Mouse (Mus musculus): Measurements from ENCODE around the gene Ccp110. TPM values are rescaled to one million over a fixed set of nuclear protein-coding genes. Genes with fewer than 3 reads are reported as not detected.

Gene Ccp110
- polyA plus RNA-seq, 1 experiment, result 1.2 TPM

DNA sequence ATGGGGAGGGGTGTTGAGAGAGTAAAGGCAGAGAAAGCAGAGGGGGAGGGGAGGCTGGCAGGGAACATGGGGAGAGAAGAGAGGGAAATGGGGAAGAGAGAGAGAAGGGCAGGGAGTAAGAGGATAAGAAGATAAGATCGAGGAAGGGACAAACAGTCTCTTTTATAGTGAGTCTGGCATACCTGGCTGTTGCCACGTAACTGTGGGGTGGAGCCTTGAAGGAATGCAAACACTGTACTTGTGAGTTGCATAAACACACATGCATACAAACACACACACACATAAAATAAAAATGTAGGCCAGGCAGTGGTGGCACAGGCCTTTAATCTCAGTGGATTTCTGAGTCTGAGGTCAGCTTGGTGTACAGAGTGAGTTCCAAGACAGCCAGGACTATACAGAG, 5.1 kb upstream of the Ccp110 start:
- TF ChIP-seq GATA1 (IDR thresholded peaks at IDR 0.05; ENCODE audit: low read length), result no peak

DNA sequence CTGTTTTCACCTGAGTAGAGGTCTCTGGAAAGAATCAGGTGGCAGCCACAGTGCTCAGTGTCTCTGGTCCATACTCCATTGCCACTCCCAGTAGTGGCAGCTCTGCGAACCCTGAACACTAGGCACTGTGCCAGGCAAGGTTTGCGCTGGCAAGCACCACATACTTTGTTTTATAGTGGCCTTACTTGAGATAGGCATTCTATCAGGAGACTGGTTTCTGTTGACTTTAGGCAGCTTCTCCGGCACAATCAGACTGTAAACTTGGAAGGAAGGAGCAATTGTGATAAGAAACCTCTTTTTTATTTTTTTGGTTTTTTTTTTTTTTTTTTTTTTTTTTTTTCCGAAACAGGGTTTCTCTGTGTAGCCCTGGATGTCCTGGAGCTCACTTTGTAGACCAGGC, 4.3 kb upstream of the Ccp110 start:
- TF ChIP-seq GATA1 (IDR thresholded peaks at IDR 0.05; ENCODE audit: low read length), result no peak

DNA sequence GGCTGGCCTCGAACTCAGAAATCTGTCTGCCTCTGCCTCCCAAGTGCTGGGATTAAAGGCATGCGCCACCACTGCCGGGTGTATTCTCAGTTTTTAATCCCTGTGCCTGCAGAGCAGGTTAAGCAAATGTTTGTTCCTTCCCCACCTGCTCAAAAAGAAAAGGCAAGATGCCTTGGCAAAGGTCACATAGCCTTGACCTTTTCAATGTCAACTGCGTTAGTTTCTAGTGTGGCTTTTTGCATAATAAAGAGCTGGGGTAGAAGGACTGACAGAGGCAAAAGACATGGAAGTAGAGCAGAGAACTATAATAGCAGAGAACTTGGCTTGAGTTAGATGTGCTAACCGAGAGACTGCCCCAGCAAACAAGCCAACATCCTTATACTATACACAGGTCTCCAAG, 1.6 kb upstream of the Ccp110 start:
- no peak for TF ChIP-seq GATA1 (IDR thresholded peaks at IDR 0.05; ENCODE audit: low read length)

DNA sequence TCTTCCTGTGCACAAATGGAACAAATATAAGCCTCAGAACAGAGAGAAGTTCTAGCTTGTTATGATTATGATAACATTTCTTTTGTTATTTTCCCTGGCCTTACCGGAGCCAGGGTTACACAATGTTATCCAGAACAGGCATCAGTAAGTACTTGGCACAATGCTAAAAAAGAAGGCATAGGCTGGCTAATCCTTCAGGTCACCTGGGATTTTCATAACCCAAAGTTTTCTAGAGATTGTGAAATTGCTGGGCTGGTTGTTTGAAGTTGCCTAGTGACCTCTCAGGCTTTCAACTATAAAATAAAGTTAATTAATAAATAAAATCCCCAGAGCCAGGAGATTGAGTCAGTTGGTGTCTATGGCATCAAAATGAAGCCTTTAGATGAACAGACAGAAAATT, 2.5 kb downstream of the Ccp110 start:
- no peak for TF ChIP-seq GATA1 (IDR thresholded peaks at IDR 0.05; ENCODE audit: low read length)

DNA sequence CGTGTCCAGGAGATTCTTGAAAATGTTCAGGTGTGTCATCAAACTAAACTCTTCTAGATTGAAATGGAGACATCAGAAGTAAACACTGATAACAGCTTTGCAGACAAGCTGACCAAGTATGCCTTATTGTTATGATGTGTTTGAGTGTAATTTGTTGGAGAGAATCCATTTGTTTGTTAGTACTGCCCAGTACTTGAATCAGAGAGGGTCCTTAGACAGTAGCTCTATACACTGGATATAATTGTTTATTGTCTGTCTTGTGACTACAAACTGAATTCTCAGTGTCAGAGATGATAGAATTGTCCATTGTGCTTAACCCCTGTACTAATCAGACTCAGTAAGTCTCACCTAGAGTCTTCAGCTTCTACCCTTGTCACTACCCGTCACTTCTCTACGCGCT, 5.7 kb downstream of the Ccp110 start:
- TF ChIP-seq GATA1 (IDR thresholded peaks at IDR 0.05; ENCODE audit: low read length), result no peak

DNA sequence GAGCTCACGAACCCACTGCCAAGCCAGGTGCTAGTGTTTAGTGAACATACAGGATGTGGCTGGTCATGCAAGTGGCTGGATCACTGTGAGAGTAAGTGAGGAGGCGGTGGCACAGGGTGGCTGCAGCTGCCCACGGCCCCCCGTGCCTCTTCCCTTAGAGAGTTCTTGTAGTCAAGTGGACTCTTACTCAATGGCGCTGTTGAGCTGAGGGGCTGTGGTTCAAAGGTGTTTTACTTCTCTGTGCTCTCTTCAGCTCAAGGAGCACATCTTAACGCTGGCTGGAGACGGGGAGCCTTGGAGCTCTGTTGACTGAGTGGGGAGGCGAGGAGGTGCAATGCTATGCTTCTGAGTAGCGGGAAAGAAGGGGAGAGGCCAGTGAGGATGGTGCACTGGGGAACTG, 11.6 kb downstream of the Ccp110 start:
- no peak for TF ChIP-seq GATA1 (IDR thresholded peaks at IDR 0.05; ENCODE audit: low read length)

DNA sequence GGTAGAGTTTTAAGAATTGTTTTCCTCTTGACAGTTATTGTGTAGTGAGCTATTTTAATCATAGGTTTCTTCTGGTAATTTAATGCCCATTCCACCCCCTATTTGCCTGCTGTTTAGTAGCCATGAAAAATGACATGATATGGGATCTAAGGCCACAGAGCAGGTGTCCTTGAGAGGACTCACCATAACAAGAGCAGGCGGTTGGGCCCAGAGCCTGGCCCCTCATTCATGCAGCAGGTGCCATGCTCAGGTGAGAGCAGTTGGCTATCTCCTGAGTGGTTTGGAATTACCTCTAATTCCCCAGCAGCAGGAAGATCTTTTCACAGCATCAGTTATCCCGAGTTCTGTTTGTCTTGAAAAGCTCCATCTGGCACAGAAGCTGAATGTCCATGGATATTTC, 13.1 kb downstream of the Ccp110 start:
- TF ChIP-seq GATA1 (IDR thresholded peaks at IDR 0.05; ENCODE audit: low read length), result no peak

DNA sequence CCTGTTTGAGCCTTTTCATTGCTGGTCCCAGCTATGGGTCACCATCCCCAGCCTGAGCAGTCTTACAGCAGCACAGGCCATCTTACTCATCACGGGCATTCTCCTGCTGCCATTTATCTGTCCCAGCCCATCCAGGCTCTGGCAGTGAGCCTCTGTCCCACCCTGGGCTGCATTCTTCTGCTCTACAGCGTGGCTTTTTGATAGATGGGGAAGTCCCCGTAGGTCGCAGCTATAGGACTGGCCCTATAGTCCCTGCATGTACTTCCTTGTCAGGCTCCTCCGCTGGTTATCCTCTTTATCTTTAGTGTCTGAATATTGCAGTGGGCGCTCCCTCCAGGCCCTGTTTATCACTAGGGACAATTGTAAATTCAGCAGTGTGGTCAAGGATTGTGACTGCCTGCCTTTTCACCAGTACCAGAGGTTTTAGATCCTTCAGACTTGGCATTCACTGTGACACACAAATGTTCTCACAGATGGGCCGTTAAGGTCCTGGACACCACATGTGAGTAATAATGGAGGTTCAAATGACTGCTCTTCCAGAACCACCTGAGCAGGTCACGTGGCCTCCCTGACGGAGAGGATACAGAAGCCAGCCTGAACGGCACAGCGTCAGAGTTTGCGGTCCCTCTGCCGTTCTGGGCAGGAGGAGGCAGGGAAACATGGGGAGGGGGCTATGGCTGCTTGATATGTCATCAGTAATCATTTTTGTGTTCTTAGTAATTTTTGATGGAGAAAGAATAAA, 16.7 kb downstream of the Ccp110 start:
- no peak for TF ChIP-seq GATA1 (IDR thresholded peaks at IDR 0.05; ENCODE audit: low read length)

DNA sequence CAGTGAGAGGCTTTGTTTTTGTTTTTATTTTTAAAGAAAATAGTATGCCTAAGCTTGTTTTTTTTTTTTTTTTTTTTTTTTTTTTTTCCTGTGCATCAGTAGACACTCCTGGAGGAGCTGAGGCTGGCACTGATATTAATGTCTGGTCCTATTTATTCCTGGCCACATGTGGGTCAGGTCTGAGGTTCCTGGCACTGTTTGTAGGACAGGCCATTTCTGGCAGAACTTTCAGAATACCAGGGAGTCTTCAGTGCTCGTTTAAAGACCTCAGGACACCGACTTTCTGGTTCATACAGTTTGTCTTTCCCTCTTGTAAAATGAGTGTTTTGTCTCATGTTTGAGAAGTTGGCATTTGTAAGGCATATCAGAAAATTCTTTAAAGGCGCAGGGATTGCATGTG, 19.4 kb downstream of the Ccp110 start:
- TF ChIP-seq GATA1 (IDR thresholded peaks at IDR 0.05; ENCODE audit: low read length), result no peak

DNA sequence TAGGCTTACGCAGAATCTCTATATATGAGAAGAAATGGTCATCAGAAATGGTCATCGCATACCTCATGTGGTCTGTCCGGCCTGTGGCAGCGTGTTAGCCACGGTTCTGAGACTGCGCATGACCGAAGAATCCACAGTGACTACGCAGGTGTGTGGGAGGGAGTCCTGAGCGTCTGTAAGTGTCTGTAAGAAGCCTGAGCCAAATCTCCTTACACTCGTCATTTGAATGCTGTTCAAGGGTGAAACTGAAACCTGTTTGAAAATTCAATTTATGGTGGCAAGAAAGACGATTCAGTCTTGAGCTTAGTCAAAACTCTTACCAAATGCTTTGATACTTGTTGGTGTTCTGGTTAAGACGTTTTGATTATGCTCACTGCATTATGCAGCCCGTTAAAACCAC, 20.9 kb downstream of the Ccp110 start:
- no peak for TF ChIP-seq GATA1 (IDR thresholded peaks at IDR 0.05; ENCODE audit: low read length)

DNA sequence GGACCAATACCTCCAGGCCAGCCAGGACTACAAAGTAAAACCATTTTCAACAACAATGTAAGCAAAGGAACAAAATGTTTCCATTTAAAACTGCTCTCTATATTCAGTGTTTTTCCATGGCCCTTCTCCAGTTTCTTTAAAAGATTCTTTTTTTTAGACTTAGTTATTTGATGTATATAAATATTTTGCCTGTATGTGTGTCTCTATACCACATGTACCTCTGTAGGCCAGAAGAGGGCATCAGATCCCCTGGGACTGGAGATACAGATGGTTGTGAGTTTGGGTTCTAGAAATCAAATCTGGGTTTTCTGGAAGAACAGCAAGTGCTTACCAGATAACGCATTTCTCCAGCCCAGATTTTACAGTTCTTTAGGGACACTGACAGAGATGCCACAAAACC, 26.4 kb downstream of the Ccp110 start:
- no peak for TF ChIP-seq GATA1 (IDR thresholded peaks at IDR 0.05; ENCODE audit: low read length)

DNA sequence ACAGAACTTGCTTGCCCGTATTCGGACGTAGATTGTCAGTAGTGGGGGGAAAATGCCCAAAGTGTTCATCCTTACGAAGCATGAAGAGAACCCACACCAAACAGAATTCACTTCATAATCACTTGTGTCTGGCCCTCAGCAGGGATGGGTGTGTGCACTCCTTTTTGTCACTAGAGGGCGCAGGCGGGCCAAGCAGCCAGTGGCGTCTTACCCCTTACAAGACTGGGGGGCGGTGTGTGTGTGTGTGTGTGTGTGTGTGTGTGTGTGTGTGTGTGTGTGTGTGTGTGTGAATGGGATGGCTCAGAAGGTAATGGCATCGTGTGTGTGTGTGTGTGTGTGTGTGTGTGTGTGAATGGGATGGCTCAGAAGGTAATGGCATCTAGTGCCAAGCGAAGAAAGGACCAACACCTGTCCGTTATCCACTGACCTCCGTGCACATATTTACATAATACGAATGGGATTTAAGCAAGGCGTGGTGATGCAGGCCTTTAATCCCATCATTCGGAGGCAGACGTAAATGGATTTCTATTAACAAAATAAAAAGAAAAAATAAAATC, 27.7 kb downstream of the Ccp110 start, which contains the start of gene Vps35l:
Vps35l (plus strand) TSS at position 252 of the 557 bp plus-strand sequence.
- no peak for TF ChIP-seq GATA1 (IDR thresholded peaks at IDR 0.05; ENCODE audit: low read length)

DNA sequence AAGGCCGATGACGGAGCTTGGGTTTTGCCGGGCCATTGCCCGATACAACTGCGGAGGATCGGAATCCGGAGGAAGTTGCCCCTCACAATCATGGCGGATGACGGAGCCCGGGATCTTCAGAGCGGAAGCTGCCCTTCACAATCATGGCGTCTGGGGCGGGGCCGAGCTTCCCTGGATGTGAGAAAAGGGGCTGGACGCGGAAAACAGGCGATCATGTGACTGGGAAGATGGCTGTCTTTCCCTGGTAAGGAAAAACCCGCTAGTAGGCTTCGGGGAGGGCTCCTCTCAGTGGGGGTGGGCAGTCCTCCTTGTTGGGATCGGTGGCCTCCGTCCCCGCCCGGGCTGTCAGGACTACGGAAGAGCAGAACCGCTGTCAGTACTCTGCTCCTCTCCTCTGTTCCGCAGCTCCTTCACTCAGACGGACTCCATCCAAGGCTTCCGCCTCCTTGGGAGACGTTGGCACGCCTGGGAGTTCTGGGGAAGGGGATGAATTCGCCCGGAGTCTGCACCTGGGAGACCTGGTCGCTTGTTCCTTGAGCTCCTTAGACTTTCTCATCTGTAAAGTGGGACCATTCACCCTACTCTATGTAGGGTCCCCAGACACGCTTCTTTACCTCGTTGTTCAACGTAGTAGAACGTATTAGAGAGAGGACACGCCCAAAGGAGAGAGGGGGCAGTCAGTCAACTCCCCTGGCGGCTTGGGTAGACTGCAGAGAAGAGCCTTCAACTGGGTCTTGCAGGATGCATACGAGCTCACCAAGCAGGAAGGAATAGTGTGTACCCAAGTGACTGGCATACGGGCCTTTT, 28.4 kb downstream of the Ccp110 start:
- no peak for TF ChIP-seq GATA1 (IDR thresholded peaks at IDR 0.05; ENCODE audit: low read length)

DNA sequence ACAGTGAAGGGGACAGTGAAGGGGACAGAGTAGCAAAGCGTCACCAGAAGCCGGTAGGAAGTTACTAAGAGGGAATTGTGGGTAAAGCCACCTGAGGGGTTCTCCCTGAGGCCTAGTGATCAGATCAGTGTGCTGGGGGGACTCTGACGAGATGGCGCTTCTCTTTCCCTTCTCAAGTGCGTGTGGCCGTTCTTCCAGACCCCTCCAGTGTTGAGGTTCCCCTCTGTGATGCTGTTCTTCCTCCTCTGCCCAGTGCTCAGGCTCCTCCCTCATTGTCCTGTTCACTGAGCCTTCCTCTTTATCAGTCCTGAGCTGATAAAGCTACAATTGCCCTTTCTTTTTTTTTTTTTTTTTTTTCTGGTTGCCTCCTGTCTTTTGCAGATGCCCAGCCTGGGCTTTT, 29.9 kb downstream of the Ccp110 start:
- TF ChIP-seq GATA1 (IDR thresholded peaks at IDR 0.05; ENCODE audit: low read length), result no peak

DNA sequence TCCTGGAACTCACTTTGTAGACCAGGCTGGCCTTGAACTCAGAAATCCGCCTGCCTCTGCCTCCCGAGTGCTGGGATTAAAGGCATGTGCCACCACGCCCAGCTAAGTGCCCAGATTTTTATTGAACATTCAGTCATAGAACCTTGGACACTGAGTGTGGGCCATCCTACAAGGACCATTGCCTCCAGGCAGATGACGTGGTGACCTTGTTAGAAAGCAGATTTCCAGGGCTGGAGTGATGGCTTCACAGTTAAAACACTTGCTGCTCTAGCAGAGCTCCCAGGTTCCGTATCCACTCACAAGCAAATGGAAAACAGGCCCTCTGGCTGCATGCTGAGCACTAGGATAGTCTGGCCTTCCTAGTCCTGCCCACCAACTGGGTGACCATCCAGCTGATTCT, 32.4 kb downstream of the Ccp110 start:
- TF ChIP-seq GATA1 (IDR thresholded peaks at IDR 0.05; ENCODE audit: low read length), result no peak

DNA sequence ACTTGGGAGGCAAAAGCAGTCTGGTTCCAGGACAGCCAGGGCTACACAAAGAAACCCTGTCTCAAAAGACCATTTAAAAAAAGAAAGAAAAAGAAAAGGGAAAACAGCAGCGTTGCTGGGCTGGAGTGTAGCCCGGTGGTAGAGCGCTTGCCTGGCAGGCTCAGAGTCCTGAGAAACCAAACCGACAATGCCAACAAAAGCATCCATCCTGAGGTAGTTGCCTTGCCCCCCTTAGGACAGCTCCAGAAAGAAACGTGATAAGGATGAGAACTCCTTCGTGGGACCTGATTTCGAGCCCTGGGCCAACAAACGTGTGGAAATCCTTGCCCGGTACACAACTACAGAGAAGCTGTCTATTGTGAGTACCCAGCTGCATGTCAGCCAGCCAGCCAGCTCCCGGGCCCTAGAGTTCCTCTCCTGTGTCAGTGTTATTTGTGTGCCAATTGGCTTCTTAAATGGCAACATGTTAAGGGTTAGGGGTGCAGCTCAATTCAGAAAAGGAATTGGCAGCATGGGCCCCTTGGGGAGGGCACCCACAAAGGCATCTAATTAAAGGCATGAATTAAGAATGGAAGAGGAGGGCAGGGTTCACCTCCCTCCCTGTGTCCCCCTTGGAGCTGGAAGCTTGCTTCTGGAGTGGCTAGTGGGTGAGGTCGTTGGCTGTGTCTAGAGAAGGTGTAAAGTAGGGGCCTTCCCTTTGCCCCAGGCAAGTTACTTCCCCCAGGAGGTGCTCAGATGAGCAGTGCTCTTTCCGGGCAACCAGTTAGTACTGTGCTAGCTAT, 35.7 kb downstream of the Ccp110 start:
- TF ChIP-seq GATA1 (IDR thresholded peaks at IDR 0.05; ENCODE audit: low read length), result no peak
